Mouse (Mus musculus) liver, postnatal 0 days (tissue): ENCODE data around the gene Lrrc29. TPM values are rescaled to one million over a fixed set of nuclear protein-coding genes. Genes with fewer than 3 reads are reported as not detected.

Source experiments
- ATAC-seq: fragments of 200-750 bp; cut with Nextera tagmentation; 2 replicates; pipeline ENCODE4 v1.8.0; 2017; ENCODE audit warnings: mild to moderate bottlenecking, moderate library complexity
- DNase-seq: peaks from one replicate; pipeline ENCODE4 v3.0.0-alpha.2; 2016
- H3K27ac ChIP-seq: fragments of 300-500 bp; sonication (generic); 2 replicates; pipeline ENCODE4 v1.5.1; 2014; ENCODE audit warnings: antibody characterized with exemption, moderate library complexity, mild to moderate bottlenecking, low read depth
- H3K27me3 ChIP-seq: fragments of 300-500 bp; sonication (generic); 2 replicates; pipeline ENCODE4 v1.6.1; 2014; ENCODE audit warnings: low read length, control low read depth, mixed read lengths; ENCODE audit not compliant: insufficient read depth
- H3K36me3 ChIP-seq: fragments of 300-500 bp; sonication (generic); replicated peaks from 2 replicates; pipeline ENCODE4 v1.6.1; 2014; ENCODE audit warnings: mild to moderate bottlenecking, control low read depth, low read length, moderate library complexity, mixed read lengths; ENCODE audit not compliant: insufficient read depth
- H3K4me1 ChIP-seq: fragments of 300-500 bp; sonication (generic); 2 replicates; pipeline ENCODE4 v1.6.1; 2014; ENCODE audit warnings: antibody characterized with exemption, mild to moderate bottlenecking, control low read depth; ENCODE audit not compliant: insufficient read depth
- H3K4me2 ChIP-seq: fragments of 300-500 bp; sonication (generic); 2 replicates; pipeline ENCODE4 v1.6.1; 2014; ENCODE audit warnings: low read depth, mild to moderate bottlenecking, low read length, moderate library complexity, mixed read lengths
- H3K4me3 ChIP-seq: fragments of 300-500 bp; sonication (generic); 2 replicates; pipeline ENCODE4 v1.5.1; 2014; ENCODE audit warnings: low read depth, low read length
- H3K9ac ChIP-seq: fragments of 300-500 bp; sonication (generic); replicated peaks from 2 replicates; pipeline ENCODE4 v1.6.1; 2014; ENCODE audit warnings: mild to moderate bottlenecking, moderate library complexity
- H3K9me3 ChIP-seq: fragments of 300-500 bp; sonication (generic); 2 replicates; pipeline ENCODE4 v1.6.1; 2016; ENCODE audit warnings: mild to moderate bottlenecking, control low read depth, low read length, mixed read lengths
- CTCF ChIP-seq: sonication (generic); IDR thresholded peaks from 2 replicates; pipeline ENCODE4 v1.5.1; 2016; ENCODE audit warnings: antibody characterized with exemption, low read depth
- EP300 ChIP-seq: IDR thresholded peaks from 2 replicates; pipeline ENCODE4 v1.6.1; 2016; ENCODE audit warnings: antibody characterized with exemption, low read depth, mild to moderate bottlenecking
- WGBS: fragments of 180-500 bp; shearing (Covaris S2); extraction: QIAGEN DNeasy Blood & Tissue Kit; methylation state at CpG from one replicate; pipeline ENCODE4 v1.1.7; 2014; ENCODE audit not compliant: insufficient replicate concordance; 5-methylcytosine and 5-hydroxymethylcytosine counted together
- polyA plus RNA-seq: library from polyadenylated mRNA; unstranded; fragments of >200 nt; fragmentation: Nextera tagmentation; extraction: Ambion mirVana; gene quantifications from 2 replicates; pipeline ENCODE4 v1.2.1, GENCODE M21; 2015

The Lrrc29 gene
- polyA plus RNA-seq, 1 experiment from 2014 or later = 7.7 TPM

GRCm38 (mm10) chr8:105307670-105308069, 18.4 kb downstream of the Lrrc29 start:
- Histone ChIP-seq H3K9me3 (no peaks in the 10 kb centered on the region), H3K27ac (no peak overlapping the region), H3K4me3 (no peak overlapping the region), H3K36me3 (peaks cover 74% of the 10 kb centered on the region), H3K4me1 (peaks cover 23% of the 10 kb centered on the region), H3K4me2 (no peak overlapping the region), H3K27me3 (no peaks in the 10 kb centered on the region), H3K9ac (no peak overlapping the region)
- WGBS = 95% methylated on average over 13 of the region's 13 CpGs
- DNase-seq (no peak), ATAC-seq (no peak)
- TF ChIP-seq CTCF (no peak), EP300 (no peak)

GRCm38 (mm10) chr8:105306146-105306691, 19.9 kb downstream of the Lrrc29 start:
- Histone ChIP-seq H3K27me3 (no peaks in the 10 kb centered on the region), H3K36me3 (peaks cover 80% of the 10 kb centered on the region), H3K4me2 (peak overlapping the region; percentile 72), H3K4me3 (peak overlapping the region; percentile 53), H3K9me3 (no peaks in the 10 kb centered on the region), H3K4me1 (peaks cover 31% of the 10 kb centered on the region), H3K9ac (peak overlapping the region; percentile 63), H3K27ac (peak overlapping the region; percentile 81)
- WGBS = 58% methylated on average over 5 of the region's 5 CpGs
- TF ChIP-seq CTCF (no peak), EP300 (no peak)
- no peak for DNase-seq
- no peak for ATAC-seq

GRCm38 (mm10) chr8:105305211-105306145, 20.6 kb downstream of the Lrrc29 start, which contains the start of gene Elmo3:
Gene Elmo3 (plus strand): TSS chr8:105305601.
- TF ChIP-seq CTCF (peak; percentile 35; the same call in 1 of the 2 replicates), EP300 (no peak)
- whole genome bisulfite sequencing = 9% methylated on average over 28 of the region's 30 CpGs
- peak; percentile 86 for ATAC-seq
- Histone ChIP-seq H3K9ac (peak within 1 kb of the TSS; percentile 63), H3K36me3 (peaks cover 82% of the 10 kb centered on the region), H3K4me2 (peak within 1 kb of the TSS; percentile 72), H3K27me3 (no peaks in the 10 kb centered on the region), H3K4me1 (peaks cover 31% of the 10 kb centered on the region), H3K9me3 (no peaks in the 10 kb centered on the region), H3K27ac (peak within 1 kb of the TSS; percentile 81), H3K4me3 (peak within 1 kb of the TSS; percentile 53)
- DNase-seq = peak; percentile 82

- DNase-seq = no peak
- Histone ChIP-seq H3K9me3 (no peaks in the 10 kb centered on the region), H3K27me3 (no peaks in the 10 kb centered on the region), H3K36me3 (peaks cover 82% of the 10 kb centered on the region), H3K27ac (peak overlapping the region; percentile 35), H3K4me1 (peaks cover 34% of the 10 kb centered on the region), H3K9ac (no peak overlapping the region), H3K4me3 (no peak overlapping the region), H3K4me2 (no peak overlapping the region)
- WGBS = 61% methylated on average over 9 of the region's 9 CpGs
- TF ChIP-seq CTCF (no peak), EP300 (no peak; the same call in 1 of the 2 replicates)
- 0 out of 2 replicates have a peak, but pooled peaks have one; percentile 4 for ATAC-seq
Measured at GRCm38 (mm10) chr8:105304325-105305210, 21.5 kb downstream of the Lrrc29 start.

- DNase-seq = no peak
Measured at GRCm38 (mm10) chr8:105303874-105304273, 22.2 kb downstream of the Lrrc29 start.

More at GRCm38 (mm10) chr8:105303874-105304273, 22.2 kb downstream of the Lrrc29 start:
- Histone ChIP-seq H3K4me2 (no peak overlapping the region), H3K4me1 (peaks cover 40% of the 10 kb centered on the region), H3K9ac (no peak overlapping the region), H3K27ac (no peak overlapping the region), H3K27me3 (no peaks in the 10 kb centered on the region), H3K9me3 (no peaks in the 10 kb centered on the region), H3K36me3 (peaks cover 78% of the 10 kb centered on the region), H3K4me3 (no peak overlapping the region)
- 76% methylated on average over 9 of the region's 9 CpGs for WGBS
- no peak for TF ChIP-seq CTCF
- TF ChIP-seq EP300 = no peak
- ATAC-seq = no peak
